Mouse (Mus musculus) myocyte (in vitro differentiated cells): ENCODE results near the gene Oxld1.

Source experiments
- MYOD1 ChIP-seq, 3 experiments: IDR thresholded peaks; one replicate each; pipeline ENCODE4 v1.6.1; 2011; ENCODE audit warnings: control low read depth in 2 of 3, low read depth in 2 of 3, mild to moderate bottlenecking in 2 of 3, moderate library complexity in 1 of 3; ENCODE audit not compliant: insufficient read length in 2 of 3, control insufficient read depth in 1 of 3
- POLR2AphosphoS2 ChIP-seq: IDR thresholded peaks from one replicate; pipeline ENCODE4 v1.6.1; 2011; ENCODE audit warnings: low read depth, control low read depth; ENCODE audit not compliant: insufficient read length

- TF ChIP-seq MYOD1 (IDR thresholded peaks at IDR 0.05; ENCODE audit: control insufficient read depth in 1 of 3, insufficient read length in 2 of 3, low read depth in 2 of 3): no peak
- TF ChIP-seq POLR2AphosphoS2: no peak
These were observed 4.6 kb downstream of the Oxld1 start, which contains the start of gene Pde6g for GRCm38 (mm10) chr11:120453306-120453705.
